Mouse (Mus musculus) cerebellum, adult (tissue): ENCODE data around the gene Enthd1.

Source experiments
- ATAC-seq: cut with Nextera tagmentation; 2 replicates; pipeline ENCODE4 v1.9.2; 2017; ENCODE audit warnings: mild to moderate bottlenecking, moderate library complexity, mixed read lengths; ENCODE audit not compliant: insufficient number of reproducible peaks, low FRiP score, low TSS enrichment

Gene Enthd1

GRCm38 (mm10) chr15:80417066-80417465 lies 147.9 kb downstream of the Enthd1 start:
- ATAC-seq: no peak

- ATAC-seq: no peak
These were observed 149.8 kb downstream of the Enthd1 start for GRCm38 (mm10) chr15:80415132-80415531.

- ATAC-seq: no peak
These were observed 150.8 kb downstream of the Enthd1 start for GRCm38 (mm10) chr15:80413988-80414721.

GRCm38 (mm10) chr15:80413070-80413469 lies 151.9 kb downstream of the Enthd1 start:
- ATAC-seq: no peak

GRCm38 (mm10) chr15:80410661-80411060 lies 154.3 kb downstream of the Enthd1 start:
- ATAC-seq: no peak

- ATAC-seq: no peak
These were observed 157.1 kb downstream of the Enthd1 start for GRCm38 (mm10) chr15:80407873-80408272.
